15 mouse cellular contexts compared by ENCODE assay signal in genomic region chr1:192947170-192947838, GRCm38 (mm10).
A peak's percentile ranks its signal among the peaks of the same experiment; 100 is the strongest.
DNase-seq lines count a peak whose midpoint lies in the region; ATAC-seq and TF ChIP-seq lines count a peak whose summit lies in the region.
"Had no signal": no experiment of that assay in that cellular context is flagged by ENCODE, and none has a peak within 500 bp of the region (broad histone marks: within the 10 kb centered on the region; RNA-seq: fewer than 3 reads in every experiment).

No protein-coding gene starts in this region.

- ATAC-seq in midbrain, embryonic 11.5 days (ENCODE audit: low FRiP score), result no peak
- no peak for ATAC-seq in hindbrain, embryonic 14.5 days (ENCODE audit: low FRiP score)
- no peak; the same call in 1 of the 2 replicates for ATAC-seq in midbrain, embryonic 15.5 days (replicated peaks)
- ATAC-seq in liver, embryonic 11.5 days (replicated peaks; ENCODE audit: low FRiP score), result no peak
- ATAC-seq in liver, postnatal 0 days, result no peak

- H3K4me3 ChIP-seq in midbrain, embryonic 11.5 days (ENCODE audit: low read depth, low read length), result no peak overlapping the region
- H3K4me3 ChIP-seq in midbrain, embryonic 10.5 days, result no peak overlapping the region
- no peak overlapping the region for H3K4me3 ChIP-seq in hindbrain, embryonic 14.5 days (replicated peaks; ENCODE audit: low read length)
- H3K4me3 ChIP-seq in midbrain, embryonic 15.5 days, result no peak overlapping the region
- H3K4me3 ChIP-seq in liver, embryonic 11.5 days (ENCODE audit: low read depth, low read length), result no peak overlapping the region
- H3K4me3 ChIP-seq in liver, postnatal 0 days (ENCODE audit: low read depth, low read length), result no peak overlapping the region
- H3K4me3 ChIP-seq: liver, embryonic 13.5 days had no signal

- H3K27ac ChIP-seq in midbrain, embryonic 11.5 days (ENCODE audit: low read depth, low read length), result 0 out of 2 replicates have a peak overlapping the region, but pooled peaks have one; percentile 22
- no peak overlapping the region for H3K27ac ChIP-seq in midbrain, embryonic 10.5 days (replicated peaks)
- H3K27ac ChIP-seq in hindbrain, embryonic 14.5 days, result peak overlapping the region; percentile 27; the same call in 1 of the 2 replicates
- H3K27ac ChIP-seq in midbrain, embryonic 15.5 days, result peak overlapping the region; percentile 79
- no peak overlapping the region for H3K27ac ChIP-seq in liver, embryonic 11.5 days (ENCODE audit: low read depth, low read length)
- H3K27ac ChIP-seq in liver, postnatal 0 days (ENCODE audit: low read depth), result no peak overlapping the region
- H3K27ac ChIP-seq: liver, embryonic 13.5 days had no signal

- no peak for TF ChIP-seq CTCF in liver, postnatal 0 days (IDR thresholded peaks at IDR 0.05; ENCODE audit: low read depth)

- DNase-seq in midbrain, embryonic 11.5 days (ENCODE audit: low spot score, missing footprints), result no peak
- DNase-seq in midbrain, embryonic 10.5 days (ENCODE audit: low spot score), result no peak
- peak; percentile 46 for DNase-seq in hindbrain, embryonic 14.5 days (ENCODE audit: low spot score)
- no peak for DNase-seq in cerebellum, adult 18-20 months
- no peak for DNase-seq in liver, embryonic 11.5 days (ENCODE audit: low spot score)
- no peak for DNase-seq in liver, postnatal 0 days
- DNase-seq: adrenal gland, postnatal 14 days; B cell, adult 2 months; cerebellum, adult 8-10 months; heart, postnatal 4 days; kidney, adult 18-20 months; kidney, postnatal 10 days; liver, embryonic 13.5 days; thymus, postnatal 36 days had no signal

- H3K9ac ChIP-seq in midbrain, embryonic 11.5 days (ENCODE audit: low read length), result no peak overlapping the region
- H3K9ac ChIP-seq in hindbrain, embryonic 14.5 days, result no peak overlapping the region
- H3K9ac ChIP-seq in midbrain, embryonic 15.5 days, result no peak overlapping the region
- no peak overlapping the region for H3K9ac ChIP-seq in liver, embryonic 11.5 days (ENCODE audit: low read depth, low read length)
- H3K9ac ChIP-seq in liver, postnatal 0 days (replicated peaks), result no peak overlapping the region
- H3K9ac ChIP-seq: liver, embryonic 13.5 days had no signal

- no peaks in the 10 kb centered on the region for H3K27me3 ChIP-seq in midbrain, embryonic 11.5 days (ENCODE audit: control insufficient read depth, insufficient read depth, low read length)
- no peaks in the 10 kb centered on the region for H3K27me3 ChIP-seq in midbrain, embryonic 10.5 days (ENCODE audit: low read depth, poor library complexity, severe bottlenecking)
- no peaks in the 10 kb centered on the region for H3K27me3 ChIP-seq in hindbrain, embryonic 14.5 days (ENCODE audit: control insufficient read depth, insufficient read depth, low read length)
- no peaks in the 10 kb centered on the region for H3K27me3 ChIP-seq in midbrain, embryonic 15.5 days (replicated peaks)
- no peaks in the 10 kb centered on the region for H3K27me3 ChIP-seq in liver, embryonic 11.5 days (replicated peaks; ENCODE audit: control insufficient read depth, insufficient read depth, low read length)
- H3K27me3 ChIP-seq in liver, postnatal 0 days (ENCODE audit: insufficient read depth, low read length), result no peaks in the 10 kb centered on the region
- H3K27me3 ChIP-seq: liver, embryonic 13.5 days had no signal

- TF ChIP-seq EP300 in liver, postnatal 0 days (IDR thresholded peaks at IDR 0.05; ENCODE audit: low read depth), result no peak

- peaks cover 5% of the 10 kb centered on the region for H3K4me1 ChIP-seq in midbrain, embryonic 11.5 days (ENCODE audit: control insufficient read depth, insufficient read depth, low read length)
- H3K4me1 ChIP-seq in midbrain, embryonic 10.5 days, result peaks cover 10% of the 10 kb centered on the region
- peaks cover 7% of the 10 kb centered on the region for H3K4me1 ChIP-seq in hindbrain, embryonic 14.5 days (replicated peaks; ENCODE audit: control insufficient read depth, insufficient read depth, low read length)
- peaks cover 6% of the 10 kb centered on the region for H3K4me1 ChIP-seq in midbrain, embryonic 15.5 days
- H3K4me1 ChIP-seq in liver, embryonic 11.5 days (replicated peaks; ENCODE audit: control insufficient read depth, insufficient read depth, low read length), result no peaks in the 10 kb centered on the region
- no peaks in the 10 kb centered on the region for H3K4me1 ChIP-seq in liver, postnatal 0 days (ENCODE audit: insufficient read depth)
- H3K4me1 ChIP-seq: liver, embryonic 13.5 days had no signal

- 40% methylated on average over 1 of the region's 1 CpGs for WGBS in midbrain, embryonic 11.5 days
- 65% methylated on average over 1 of the region's 1 CpGs for WGBS in midbrain, embryonic 10.5 days
- WGBS in hindbrain, embryonic 14.5 days, result 25% methylated on average over 1 of the region's 1 CpGs
- 12% methylated on average over 1 of the region's 1 CpGs for WGBS in midbrain, embryonic 15.5 days
- WGBS in liver, embryonic 11.5 days, result 91% methylated on average over 1 of the region's 1 CpGs
- 88% methylated on average over 1 of the region's 1 CpGs for WGBS in liver, postnatal 0 days (ENCODE audit: insufficient replicate concordance)

- H3K4me2 ChIP-seq in midbrain, embryonic 11.5 days, result no peak overlapping the region
- H3K4me2 ChIP-seq in hindbrain, embryonic 14.5 days (replicated peaks), result no peak overlapping the region
- no peak overlapping the region for H3K4me2 ChIP-seq in midbrain, embryonic 15.5 days
- H3K4me2 ChIP-seq in liver, embryonic 11.5 days, result no peak overlapping the region
- H3K4me2 ChIP-seq in liver, postnatal 0 days (ENCODE audit: low read depth, low read length), result no peak overlapping the region
- H3K4me2 ChIP-seq: liver, embryonic 13.5 days had no signal

- H3K9me3 ChIP-seq in midbrain, embryonic 11.5 days (ENCODE audit: control insufficient read depth, low read length), result no peaks in the 10 kb centered on the region
- H3K9me3 ChIP-seq in midbrain, embryonic 10.5 days (replicated peaks), result no peaks in the 10 kb centered on the region
- H3K9me3 ChIP-seq in hindbrain, embryonic 14.5 days (ENCODE audit: control insufficient read depth, low read length), result no peaks in the 10 kb centered on the region
- H3K9me3 ChIP-seq in midbrain, embryonic 15.5 days, result no peaks in the 10 kb centered on the region
- H3K9me3 ChIP-seq in liver, embryonic 11.5 days (ENCODE audit: control insufficient read depth, low read length), result no peaks in the 10 kb centered on the region
- no peaks in the 10 kb centered on the region for H3K9me3 ChIP-seq in liver, postnatal 0 days (ENCODE audit: low read length)
- H3K9me3 ChIP-seq: liver, embryonic 13.5 days had no signal

- no peaks in the 10 kb centered on the region for H3K36me3 ChIP-seq in midbrain, embryonic 11.5 days (ENCODE audit: control insufficient read depth, insufficient read depth, low read length)
- no peaks in the 10 kb centered on the region for H3K36me3 ChIP-seq in midbrain, embryonic 10.5 days
- no peaks in the 10 kb centered on the region for H3K36me3 ChIP-seq in hindbrain, embryonic 14.5 days (replicated peaks; ENCODE audit: control insufficient read depth, insufficient read depth)
- no peaks in the 10 kb centered on the region for H3K36me3 ChIP-seq in midbrain, embryonic 15.5 days (replicated peaks)
- no peaks in the 10 kb centered on the region for H3K36me3 ChIP-seq in liver, embryonic 11.5 days (ENCODE audit: control insufficient read depth, insufficient read depth, low read length)
- H3K36me3 ChIP-seq in liver, postnatal 0 days (replicated peaks; ENCODE audit: insufficient read depth, low read length), result no peaks in the 10 kb centered on the region
- H3K36me3 ChIP-seq: liver, embryonic 13.5 days had no signal

Comparison
In these comparisons a context has a peak if more than half of its experiments do, and no peak if none do; other contexts are left out.
1. H3K27ac ChIP-seq: peak in midbrain, embryonic 11.5 days (single experiment), hindbrain, embryonic 14.5 days (single experiment) and midbrain, embryonic 15.5 days (single experiment); none in midbrain, embryonic 10.5 days (single experiment), liver, embryonic 11.5 days (single experiment) and liver, postnatal 0 days (single experiment).